Mouse (Mus musculus) fibroblast of lung, adult 2 months (primary cell): ENCODE results near the gene Dnajc3.
"Not testable (repeated sequence)": the region's sequence is repeated elsewhere in the genome, so short reads cannot be mapped to it uniquely, and the experiment has no call there.

Experiments used
- DNase-seq: peaks from one replicate; pipeline ENCODE4 v3.0.0-alpha.2; 2011; ENCODE audit warnings: low read depth

Gene Dnajc3

DNA sequence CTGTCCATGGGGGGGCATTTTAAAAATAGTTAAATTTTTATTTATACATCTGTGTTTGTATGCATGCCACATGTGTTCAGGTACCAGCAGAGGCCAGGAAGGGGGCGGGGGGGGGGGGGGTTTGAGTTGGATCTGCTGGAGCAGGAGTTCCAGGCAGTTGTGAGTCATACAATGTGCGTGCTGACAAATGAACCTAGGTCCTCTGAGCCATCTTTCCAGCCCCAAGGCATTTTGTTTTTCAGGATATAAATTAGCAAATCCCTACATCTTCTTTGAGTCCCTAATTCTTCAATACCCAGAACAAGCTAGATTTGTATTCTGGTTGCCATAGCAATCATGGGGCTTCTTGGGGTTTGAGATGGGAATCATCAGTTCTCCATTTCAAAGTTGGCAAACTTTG lies 6.6 kb upstream of the Dnajc3 start:
- no peak for DNase-seq

DNA sequence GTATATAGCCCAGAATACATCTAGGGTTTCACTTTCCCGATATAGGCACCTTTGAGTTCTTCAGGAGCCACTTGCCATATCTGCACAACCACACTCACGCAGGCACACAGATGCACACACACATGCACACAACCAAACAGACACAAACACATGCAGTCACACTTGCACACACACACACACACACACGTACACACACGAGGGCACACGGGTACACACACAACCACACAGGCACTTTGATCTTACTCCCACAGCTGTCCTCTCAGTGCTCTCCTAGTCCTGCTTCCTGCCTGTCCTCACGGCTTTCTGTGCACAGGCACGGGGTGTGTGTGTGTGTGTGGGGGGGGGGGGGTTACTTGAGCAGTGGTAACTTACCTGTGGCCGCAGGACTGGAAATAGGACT lies 4.8 kb upstream of the Dnajc3 start:
- DNase-seq, result no peak

DNA sequence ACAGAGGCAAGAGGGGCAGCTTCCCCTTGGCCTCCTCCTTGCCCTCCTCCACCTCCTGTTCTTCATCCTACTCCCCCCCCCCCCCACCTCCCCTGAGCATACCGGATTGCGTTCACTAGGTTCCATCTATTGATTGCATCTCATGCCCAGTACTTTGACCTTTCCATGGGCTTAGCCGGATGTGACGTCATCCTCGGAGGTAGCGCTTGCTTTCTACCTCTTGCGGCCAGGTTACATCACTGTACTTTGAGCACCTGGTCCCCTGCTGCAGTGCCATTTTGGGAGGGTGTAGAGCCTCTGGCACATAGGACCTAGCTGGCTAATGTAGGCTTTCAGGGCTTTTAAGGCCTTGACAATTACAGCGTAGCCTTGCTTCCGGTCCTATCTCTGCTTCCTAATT lies 3.1 kb upstream of the Dnajc3 start:
- no peak for DNase-seq

DNA sequence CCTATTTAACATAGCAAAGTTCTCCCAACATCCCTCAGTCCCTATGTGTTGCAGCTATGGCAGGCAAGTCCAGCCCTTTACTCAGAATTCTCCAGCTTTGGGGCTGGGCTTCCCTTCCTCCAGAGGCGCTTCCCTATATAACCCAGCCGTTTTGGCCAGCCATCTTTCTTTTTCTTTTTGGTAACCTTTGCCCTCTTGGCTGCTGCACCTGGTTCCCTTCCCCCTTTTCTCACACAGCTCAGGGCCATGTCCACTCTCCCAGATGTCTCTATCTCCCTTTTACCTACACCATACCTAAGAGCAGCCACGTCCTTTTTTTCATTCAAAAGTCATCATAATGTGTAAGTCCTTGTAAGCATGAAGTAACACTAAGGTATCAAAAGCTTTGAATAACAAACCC lies 1.5 kb upstream of the Dnajc3 start:
- DNase-seq, result no peak

DNA sequence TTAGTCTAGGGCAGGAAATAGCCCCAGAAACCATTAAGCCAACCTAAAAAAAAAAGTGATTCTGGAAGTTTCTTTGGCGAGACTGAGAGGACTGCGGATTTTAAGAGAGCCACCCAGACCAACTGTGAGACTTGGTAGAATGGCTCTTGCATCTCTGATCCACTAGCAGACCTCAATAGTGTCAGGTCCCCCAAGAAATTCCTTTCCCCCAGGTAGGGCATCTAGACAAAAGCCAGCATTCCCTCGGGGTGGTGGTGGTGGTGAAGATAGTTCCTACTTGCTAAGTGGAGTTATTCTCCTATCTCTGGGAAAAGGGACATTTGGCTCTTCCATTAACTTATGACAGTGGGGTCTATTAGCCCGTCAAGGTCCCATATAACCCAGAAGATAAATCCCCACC lies 824 bp upstream of the Dnajc3 start:
- no peak for DNase-seq

DNA sequence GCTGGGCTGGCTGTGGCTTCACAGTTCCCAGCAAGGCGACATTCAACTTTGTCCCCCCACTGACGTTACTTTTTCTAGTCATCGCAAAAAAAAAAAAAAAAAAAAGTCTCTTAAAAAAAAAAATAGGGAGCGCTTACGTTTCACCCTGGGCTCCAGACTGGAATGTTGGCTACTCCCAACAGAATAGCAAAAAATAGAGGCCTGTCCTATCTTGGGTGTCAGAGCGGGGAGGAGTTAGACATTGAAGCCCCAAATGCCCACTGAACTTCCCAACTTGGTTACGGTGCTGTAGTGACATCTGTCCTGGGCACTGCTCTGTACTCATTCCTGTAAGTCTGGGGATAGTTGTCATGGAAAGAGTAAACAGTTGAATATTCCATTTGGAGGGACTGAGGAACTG lies 775 bp downstream of the Dnajc3 start:
- DNase-seq, result no peak

DNA sequence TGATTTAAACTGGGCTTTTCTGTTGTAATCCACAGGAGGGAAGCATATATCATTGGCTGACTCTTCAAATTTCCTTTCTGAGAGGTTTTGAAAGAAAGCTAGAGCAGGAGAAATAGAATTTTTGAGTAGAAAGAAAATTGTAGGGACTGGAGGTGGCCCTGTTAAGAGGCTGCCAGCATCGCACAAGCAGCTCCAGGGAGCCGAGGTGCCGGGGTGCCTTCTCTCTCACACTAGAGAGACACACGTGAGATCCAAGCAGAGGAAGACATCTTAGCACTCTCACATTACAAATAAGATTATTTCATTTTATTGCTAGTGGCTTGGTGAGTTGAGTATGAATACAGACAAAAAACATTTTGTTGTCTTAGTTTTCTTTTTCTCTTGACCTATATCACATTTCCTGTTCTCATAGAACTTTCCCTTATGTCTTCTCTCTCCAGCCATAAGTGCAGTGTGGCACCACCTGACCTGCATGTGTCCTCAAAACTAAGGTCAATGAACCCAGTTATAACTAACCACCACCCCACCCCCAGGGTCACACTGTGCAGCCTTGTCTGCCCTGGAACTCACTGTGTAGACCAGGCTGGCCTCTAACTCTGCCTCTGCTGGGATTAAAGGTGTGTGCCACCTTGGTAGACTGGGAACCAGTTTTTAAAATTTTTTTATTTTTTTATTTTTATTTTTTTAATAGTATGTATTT lies 3.2 kb downstream of the Dnajc3 start:
- DNase-seq, result no peak

DNA sequence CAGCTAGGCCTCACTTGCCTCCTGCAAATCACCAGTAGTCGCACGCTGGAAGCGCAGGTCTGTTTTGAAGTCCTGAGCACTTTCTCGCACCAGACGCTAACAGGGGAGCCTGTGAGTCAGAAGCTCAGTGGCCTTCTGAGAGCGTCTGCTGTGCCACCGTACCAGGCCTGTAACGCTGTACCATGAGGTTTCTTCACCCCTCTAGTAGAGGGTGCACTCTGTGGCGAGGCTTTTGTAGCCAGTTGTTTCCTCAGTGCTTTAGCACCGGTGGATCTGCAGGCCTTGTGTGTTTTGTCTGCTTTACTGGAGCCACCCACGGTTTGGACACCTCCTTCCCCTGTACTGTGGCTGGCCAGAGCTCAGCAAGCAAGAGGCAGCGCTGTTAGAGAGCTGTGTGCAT lies 4.3 kb downstream of the Dnajc3 start:
- no peak for DNase-seq

DNA sequence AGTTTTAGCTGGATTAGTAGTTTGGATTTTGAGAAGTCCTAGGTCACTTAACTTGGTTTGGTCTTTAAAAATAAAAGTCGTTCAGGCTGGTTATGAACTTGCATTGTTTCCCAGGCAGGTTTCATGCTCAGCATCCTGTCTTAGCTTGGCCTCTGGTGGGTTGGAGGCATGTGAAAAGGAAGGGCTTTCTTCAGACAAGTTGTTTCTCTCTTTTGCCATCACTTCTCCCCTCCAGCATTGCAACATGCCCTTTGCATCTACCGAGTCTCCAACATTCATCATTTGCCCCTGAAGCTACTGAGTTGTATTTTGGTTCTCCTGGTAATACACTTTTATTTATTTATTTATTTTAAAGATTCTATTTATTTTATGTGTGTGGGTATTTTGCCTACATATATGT lies 6.9 kb downstream of the Dnajc3 start:
- DNase-seq, result no peak

DNA sequence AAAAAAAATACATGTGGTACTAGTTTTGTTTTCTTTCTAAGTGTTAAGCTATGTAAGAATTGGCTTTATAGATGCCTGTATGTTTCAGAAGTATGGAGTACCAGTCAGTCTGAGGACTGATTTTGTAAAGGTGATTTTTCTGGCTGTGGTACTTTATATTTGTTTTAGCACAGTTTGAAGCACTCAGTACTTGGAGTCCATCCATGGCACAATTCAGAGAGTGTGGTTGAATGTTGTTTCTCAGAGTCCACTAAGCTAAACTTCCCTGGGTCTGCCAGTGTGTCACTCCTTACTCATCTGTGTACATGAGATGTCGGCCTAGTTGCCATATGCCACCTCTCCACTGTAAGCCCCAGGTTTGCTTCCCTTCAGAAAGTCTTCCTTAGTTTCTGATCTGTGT lies 11.1 kb downstream of the Dnajc3 start:
- no peak for DNase-seq

DNA sequence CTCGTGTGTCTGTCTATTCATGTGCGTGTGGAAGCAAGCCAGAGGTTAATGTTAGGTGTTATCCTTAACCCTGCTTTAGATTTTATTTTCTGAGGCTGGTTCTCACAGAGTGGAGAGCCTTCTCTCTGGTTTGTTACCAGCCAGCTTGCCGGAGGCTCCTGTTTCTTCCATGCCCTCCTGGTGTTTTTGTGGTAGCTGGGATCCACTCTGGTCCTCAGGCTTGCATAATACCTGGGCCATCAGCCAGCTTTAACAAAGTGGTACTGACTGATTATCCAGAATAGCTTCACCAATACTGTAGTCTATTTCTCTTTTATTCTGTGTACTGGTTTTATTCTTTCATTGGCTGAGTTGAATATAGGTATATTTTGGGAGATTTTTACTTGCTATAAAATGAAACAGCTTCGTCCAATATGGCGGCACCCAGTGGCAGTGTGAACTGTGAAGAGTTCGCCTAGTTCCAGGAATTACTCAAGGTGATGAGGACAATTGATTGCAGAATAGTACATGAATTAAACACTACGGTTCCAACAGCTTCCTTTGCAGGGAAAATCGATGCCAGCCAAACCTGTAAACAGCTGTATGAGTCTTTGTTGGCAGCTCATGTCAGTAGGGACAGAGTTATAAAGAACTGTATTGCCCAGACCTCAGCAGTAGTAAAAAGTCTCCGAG lies 14.3 kb downstream of the Dnajc3 start:
- DNase-seq, result no peak

DNA sequence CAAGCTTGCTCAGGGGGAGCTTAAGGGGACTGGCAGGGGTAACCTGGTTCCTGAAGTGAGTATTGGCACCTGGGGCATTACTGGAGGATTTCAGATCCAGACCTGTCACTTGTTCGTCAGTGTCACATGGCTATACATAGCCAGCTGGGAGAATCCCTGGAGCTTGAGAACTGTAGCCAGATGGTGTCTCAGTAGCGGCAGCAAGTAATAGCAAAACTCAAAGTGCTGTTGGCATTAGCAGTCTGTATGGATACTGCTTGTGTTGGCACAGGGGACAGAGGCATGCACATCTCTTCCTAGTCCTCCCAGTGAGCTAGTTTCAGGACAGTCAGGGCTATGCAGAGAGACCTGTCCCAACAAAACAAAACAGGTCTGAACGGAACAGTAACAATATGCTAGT lies 20.2 kb downstream of the Dnajc3 start:
- no peak for DNase-seq

DNA sequence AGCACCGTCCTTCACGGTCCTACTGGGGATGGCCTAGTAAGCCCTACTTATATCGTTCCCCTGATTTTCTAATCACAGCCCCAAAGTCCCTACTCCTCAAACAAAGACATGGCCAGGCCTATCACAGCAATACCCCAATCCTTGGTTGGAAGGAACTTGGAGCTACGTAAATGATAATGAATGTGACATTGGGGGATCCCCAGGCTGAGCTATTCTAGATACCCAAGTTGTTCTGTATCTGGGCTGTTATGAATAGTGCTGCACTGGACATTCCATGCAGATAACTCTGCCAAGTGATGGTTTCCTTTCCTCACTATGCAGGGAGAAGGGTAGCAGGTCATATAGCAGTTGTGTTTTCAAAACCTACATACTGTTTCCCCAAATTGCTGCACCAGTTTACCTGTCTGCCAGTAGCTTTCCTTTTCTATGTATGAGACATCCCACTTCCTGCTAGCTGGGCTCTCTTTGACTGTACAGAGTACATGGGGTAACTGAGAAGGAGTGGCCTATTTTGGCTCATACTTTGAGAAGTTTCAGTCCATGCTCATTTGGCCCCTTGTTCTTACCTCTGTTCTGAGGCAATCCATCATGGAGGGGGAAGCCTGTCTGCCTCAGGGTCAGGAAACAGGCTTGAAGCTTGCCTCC lies 27.7 kb downstream of the Dnajc3 start:
- DNase-seq, result no peak

DNA sequence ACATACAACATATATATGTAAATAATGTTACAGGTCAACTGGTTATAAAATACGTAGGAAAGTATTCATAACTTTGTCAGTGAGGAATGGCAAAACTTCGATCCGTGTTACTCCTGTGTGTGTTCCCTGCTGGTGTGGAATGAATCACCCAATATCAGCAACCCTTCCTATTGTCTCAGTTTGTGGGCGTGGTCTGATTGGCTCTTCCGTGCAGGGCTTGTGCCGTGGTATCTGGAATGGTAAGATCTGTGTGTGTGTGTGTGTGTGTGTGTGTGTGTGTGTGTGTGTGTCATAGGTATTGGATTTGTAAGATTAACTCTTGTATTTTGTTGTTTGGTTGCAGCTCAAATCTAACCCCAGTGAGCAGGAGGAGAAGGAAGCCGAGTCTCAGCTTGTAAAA lies 29.9 kb downstream of the Dnajc3 start:
- no peak for DNase-seq

DNA sequence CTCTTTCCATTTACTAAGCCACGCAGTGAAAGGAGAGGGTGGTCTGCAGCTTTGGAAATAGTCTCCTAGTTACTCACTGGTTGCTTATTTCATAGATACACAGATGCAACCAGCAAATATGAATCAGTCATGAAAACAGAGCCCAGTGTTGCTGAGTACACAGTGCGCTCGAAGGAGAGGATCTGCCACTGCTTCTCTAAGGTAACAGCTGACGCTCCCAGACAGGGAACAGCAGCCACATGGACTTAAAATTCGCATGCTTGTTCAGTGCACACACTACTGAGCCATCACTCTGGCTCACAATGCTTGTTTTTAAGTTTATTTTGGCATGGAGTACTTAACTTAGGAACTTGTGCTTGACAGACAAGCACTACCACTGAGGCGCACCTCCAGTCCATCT lies 34.5 kb downstream of the Dnajc3 start:
- no peak for DNase-seq

DNA sequence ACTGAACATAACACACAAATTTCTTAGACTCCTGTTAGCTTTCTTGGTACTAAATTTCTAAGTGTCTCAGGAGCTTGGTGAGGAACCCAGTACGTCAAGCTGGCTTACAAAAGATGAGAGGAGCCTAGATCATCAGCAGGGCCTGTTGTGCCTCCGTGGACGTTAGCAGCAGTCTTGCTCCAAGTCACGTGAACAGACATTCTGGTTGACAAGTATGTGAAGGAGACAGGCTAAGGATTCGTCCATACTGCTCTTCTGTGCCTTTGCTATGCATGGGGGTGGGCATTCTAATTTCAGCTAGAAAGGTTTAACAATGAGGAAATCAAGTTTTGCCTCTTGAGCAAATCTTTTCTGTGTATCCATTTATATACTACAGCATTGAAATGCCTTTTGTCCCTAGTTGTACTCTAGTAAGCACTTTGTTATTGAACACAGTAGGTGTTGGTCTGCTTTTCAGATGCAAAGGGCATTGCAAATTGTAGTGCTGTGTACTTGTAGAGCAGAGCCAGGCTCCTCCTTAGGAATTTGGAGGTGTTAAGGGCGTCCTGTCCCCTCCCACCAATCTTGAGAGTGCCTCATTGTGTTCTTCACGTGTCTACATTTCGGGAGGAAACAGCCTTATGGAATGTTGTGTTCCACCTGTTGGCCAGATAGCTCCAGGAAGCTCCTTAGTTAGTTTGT lies 39.5 kb downstream of the Dnajc3 start:
- DNase-seq, result no peak

DNA sequence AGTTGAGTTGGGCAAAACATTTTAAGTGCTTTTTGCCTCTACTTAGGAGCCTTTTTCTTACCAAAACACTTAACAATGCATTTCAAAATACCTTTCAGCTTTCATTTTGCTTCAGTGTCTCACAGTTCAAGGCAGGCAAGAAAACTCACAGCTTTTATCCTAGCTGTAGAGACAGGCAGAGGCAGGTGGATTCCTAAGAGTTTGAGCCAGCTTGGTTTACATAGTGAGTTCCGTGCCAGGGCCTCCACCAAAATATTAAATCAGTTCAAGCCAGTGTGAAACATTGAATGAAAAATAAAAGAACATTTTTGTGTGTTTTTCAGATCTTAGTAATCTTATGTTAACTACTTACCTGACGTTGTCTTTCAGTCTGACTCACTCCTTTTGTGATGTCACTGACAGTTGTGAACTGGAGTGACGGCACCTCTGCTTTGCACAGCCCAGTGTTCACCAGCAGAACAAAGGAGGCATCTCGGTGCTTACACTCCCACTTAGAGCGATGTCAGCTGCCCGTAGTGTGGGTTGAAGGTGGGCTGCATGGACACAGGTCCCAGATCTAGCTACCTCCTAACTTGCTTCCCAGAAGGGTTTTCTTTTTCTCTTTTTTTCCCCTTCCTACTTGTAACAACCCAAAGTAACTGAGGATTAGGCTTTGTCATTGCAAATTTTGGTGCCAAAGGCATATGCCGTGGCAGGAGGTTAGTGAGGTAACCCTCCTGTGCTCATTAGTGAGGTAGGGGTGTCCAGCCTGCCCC lies 42.0 kb downstream of the Dnajc3 start:
- DNase-seq, result no peak

DNA sequence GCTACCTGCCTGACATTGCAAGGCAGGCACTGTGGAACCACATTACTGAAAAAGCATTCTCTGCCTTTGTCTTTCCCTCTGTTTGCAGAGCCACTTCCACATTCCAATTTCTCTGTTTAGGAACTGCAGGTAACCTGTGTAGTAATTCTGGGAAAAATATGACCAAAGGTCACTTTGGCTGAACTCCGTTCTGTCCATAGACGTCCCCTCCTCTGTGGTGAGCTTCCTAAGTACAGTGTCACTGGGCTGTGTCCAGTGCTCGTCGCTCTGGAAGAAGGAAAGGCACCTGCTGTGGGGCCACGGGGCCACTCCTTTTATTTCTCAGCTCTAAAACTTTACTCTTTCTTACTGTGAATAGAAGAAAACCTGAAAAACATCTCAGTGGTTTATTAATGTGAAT lies 42.6 kb downstream of the Dnajc3 start:
- DNase-seq, result no peak

DNA sequence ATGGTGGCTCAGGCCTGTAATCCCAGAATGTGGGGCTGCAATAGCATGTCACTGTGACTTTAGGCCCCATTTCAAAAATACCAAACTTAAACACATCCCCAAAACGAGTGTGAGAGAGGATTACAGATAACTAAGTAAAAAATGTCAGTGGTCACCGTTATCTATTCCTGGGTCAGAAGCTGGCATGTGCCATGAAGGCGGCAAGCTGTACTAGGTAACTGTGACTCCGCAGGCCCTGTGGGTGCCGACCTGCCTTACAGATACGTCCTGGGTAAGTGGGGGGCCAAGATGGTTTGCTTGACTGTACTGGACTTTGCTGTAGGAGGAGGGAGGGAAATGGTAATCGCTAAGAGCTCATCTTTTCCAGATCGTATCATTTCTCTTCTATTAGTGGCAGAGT lies 43.1 kb downstream of the Dnajc3 start:
- DNase-seq, result no peak

DNA sequence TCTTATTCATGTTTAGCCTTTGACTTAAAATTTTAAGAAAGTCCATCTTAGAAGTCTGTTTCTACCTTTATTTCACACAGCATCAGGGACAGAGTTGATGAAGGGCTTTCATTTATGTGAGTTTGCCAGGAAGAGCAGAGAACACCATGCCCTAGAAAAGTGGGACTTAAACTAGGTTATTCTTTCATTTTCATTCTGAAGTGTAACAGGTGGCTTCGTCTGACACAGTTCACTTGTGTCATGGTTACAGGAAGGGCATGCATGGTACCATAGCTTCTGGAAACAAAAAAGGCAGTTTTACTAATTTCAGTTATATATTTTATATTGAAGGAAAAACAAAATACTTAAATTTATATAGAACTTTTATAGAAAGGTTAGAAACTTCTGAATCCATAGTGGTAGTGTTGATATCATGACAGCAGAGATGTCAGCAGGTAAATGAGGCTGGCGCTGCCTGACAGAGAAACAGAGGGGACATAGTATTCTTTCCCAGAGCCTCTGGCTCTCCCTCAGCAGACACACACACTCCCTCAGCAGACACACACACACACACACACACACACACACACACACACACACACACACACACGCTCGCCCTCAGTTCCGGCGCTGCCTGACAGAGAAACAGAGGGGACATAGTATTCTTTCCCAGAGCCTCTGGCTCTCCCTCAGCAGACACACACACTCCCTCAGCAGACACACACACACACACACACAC lies 44.1 kb downstream of the Dnajc3 start:
- DNase-seq, result not testable (repeated sequence)

DNA sequence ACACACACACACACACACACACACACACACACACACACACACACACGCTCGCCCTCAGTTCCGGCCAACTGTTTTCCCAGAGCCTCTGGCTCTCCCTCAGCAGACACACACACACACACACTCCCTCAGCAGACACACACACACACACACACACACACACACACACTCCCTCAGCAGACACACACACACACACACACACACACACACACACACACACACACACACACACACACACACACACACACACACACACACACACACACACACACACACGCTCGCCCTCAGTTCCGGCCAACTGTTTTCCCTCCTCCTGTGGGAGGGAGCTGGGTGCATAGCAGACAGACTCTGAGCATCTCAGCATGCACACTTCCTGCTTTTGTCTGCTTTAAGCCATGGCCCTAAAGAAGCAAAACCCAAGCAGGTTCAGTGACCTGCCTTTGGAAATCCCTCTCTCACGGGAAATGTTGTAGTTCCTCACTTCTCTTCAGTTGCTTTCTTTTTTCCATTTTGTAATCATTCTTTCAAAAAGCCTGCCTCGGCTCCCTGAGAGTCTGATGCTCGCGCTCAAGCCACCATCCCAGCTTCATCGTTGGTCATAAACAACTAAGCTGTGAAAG lies 44.8 kb downstream of the Dnajc3 start:
- not testable (repeated sequence) for DNase-seq
